Mouse (Mus musculus) C2C12 (cell line): ENCODE results near the gene 9230104L09Rik. TPM values are rescaled to one million over a fixed set of nuclear protein-coding genes. Genes with fewer than 3 reads are reported as not detected.
A peak's percentile ranks its signal among the peaks of the same experiment; 100 is the strongest.

Source experiments
- H3K27me3 ChIP-seq: one replicate; pipeline ENCODE4 v1.6.1; 2011; ENCODE audit not compliant: control insufficient read depth, insufficient read depth, insufficient read length
- H3K36me3 ChIP-seq: one replicate; pipeline ENCODE4 v1.6.1; 2011; ENCODE audit not compliant: control insufficient read depth, insufficient read depth
- H3K4me3 ChIP-seq: one replicate; pipeline ENCODE4 v1.5.1; 2011; ENCODE audit warnings: mild to moderate bottlenecking, control low read depth; ENCODE audit not compliant: poor library complexity, insufficient read depth, severe bottlenecking
- H3K79me2 ChIP-seq: one replicate; pipeline ENCODE4 v1.6.1; 2011; ENCODE audit not compliant: control insufficient read depth, insufficient read depth
- H3K79me3 ChIP-seq: one replicate; pipeline ENCODE4 v1.6.1; 2011; ENCODE audit warnings: low read depth, control low read depth
- H3ac ChIP-seq: one replicate; pipeline ENCODE3; 2011; ENCODE audit warnings: low read depth; ENCODE audit not compliant: control insufficient read depth, insufficient read length
- CEBPB ChIP-seq: IDR thresholded peaks from one replicate; pipeline ENCODE4 v1.6.1; 2011; ENCODE audit warnings: low read depth, mild to moderate bottlenecking, control low read depth, moderate library complexity
- CTCF ChIP-seq: IDR thresholded peaks from one replicate; pipeline ENCODE4 v1.5.1; 2011; ENCODE audit not compliant: control insufficient read depth, insufficient read depth, insufficient read length
- FOSL1 ChIP-seq: IDR thresholded peaks from one replicate; pipeline ENCODE4 v1.8.0; 2011; ENCODE audit warnings: mild to moderate bottlenecking, low read length; ENCODE audit not compliant: poor library complexity, insufficient read depth, severe bottlenecking
- MAX ChIP-seq: IDR thresholded peaks from one replicate; pipeline ENCODE4 v1.6.1; 2011; ENCODE audit warnings: mild to moderate bottlenecking, control low read depth
- MYOD1 ChIP-seq: IDR thresholded peaks from one replicate; pipeline ENCODE4 v1.6.1; 2011; ENCODE audit warnings: low read depth; ENCODE audit not compliant: control insufficient read depth, insufficient read length
- MYOG ChIP-seq: IDR thresholded peaks from one replicate; pipeline ENCODE4 v1.6.1; 2011; ENCODE audit not compliant: control insufficient read depth, insufficient read length; ENCODE audit errors: extremely low read depth
- USF1 ChIP-seq: IDR thresholded peaks from one replicate; pipeline ENCODE4 v1.6.1; 2011; ENCODE audit warnings: low read depth, mild to moderate bottlenecking, control low read depth, moderate library complexity
- long read RNA-seq, 2 experiments: library from polyadenylated mRNA; unstranded; transcript quantifications; one replicate each; pipeline ENCODE4 v2.0.0; 2019 to 2020
- polyA plus RNA-seq: library from polyadenylated mRNA; unstranded; fragments of >200 nt; fragmentation: generic; extraction: Trizol; gene quantifications from one replicate; pipeline ENCODE4 v1.2.1, GENCODE M21; 2012; ENCODE audit warnings: missing spikeins

Gene 9230104L09Rik
- polyA plus RNA-seq = not detected
- long read RNA-seq, experiment 1 = 0 reads
- long read RNA-seq, experiment 2 = 0 reads

DNA sequence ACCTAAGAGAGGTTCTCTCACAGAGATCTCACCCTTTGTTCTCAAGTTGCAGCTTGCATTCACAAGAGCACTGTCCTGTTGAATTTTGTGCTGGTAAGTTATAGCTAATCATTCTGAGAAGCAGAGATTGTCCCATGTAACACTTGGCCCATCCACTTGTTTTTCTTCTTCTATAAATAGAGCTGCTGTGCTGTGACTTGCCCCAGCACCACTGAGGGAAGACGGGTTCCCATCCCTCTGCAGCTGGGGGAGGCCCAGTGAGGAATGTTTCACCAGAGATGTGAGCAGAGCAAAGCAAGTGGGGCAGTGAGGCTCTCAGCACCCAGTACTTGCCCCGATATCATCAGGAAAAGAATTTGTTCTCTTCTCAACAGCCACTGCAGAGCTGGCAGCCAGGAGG, at the start of gene 9230104L09Rik:
9230104L09Rik (minus strand) TSS at position 73 of the 400 bp plus-strand sequence.
- no peaks in the 10 kb centered on the region for H3K79me3 ChIP-seq
- H3K36me3 ChIP-seq = peaks cover 6% of the 10 kb centered on the region
- no peak within 1 kb of the TSS for H3K4me3 ChIP-seq
- TF ChIP-seq USF1 (no peak), MYOD1 (no peak), CTCF (no peak), MYOG (no peak), FOSL1 (no peak), CEBPB (no peak), MAX (no peak)
- H3ac ChIP-seq = no peak within 1 kb of the TSS
- no peaks in the 10 kb centered on the region for H3K79me2 ChIP-seq
- no peaks in the 10 kb centered on the region for H3K27me3 ChIP-seq

DNA sequence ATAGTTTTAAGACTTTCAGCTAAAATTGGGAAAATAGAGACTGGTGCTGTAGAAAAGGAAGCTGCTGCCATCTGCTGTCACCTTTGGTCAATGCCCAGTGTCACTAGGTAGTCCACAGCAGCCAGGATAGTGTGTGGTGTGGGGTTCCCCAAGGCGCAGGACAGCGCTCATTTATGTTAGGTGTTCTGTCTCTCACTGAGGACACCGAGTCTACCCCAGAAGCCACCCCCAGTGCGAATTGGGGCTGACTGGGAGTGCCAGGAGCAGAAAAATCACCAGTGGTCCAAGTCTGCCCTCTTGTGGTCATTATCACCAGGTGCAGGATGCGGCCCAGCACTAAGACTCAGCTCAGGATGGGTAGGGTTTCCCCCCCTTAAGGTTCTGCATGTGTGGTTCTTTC, 37.4 kb upstream of the 9230104L09Rik start:
- Histone ChIP-seq H3ac (no peak overlapping the region), H3K36me3 (no peaks in the 10 kb centered on the region), H3K4me3 (no peak overlapping the region), H3K79me3 (no peaks in the 10 kb centered on the region), H3K79me2 (no peaks in the 10 kb centered on the region), H3K27me3 (no peaks in the 10 kb centered on the region)
- TF ChIP-seq USF1 (no peak), CTCF (peak; percentile 79)

DNA sequence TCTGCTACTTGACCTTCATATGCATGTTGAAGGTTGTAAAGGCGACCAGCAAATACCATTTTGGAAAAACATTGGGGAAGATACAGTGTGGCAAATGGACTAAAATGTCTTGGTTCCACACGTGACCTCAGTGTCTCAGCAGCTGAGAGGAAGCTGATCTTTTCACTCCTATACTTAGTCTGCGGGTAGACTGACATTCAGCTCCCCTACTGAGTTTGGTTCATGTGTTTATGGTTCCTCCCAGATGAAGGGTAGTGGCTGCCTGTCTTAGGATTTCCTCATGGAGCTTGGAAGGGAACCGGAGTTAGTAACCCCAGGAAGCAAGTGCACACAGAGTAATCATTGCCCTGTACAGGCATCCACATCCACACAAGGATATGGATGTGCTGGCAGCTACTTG, 35.5 kb upstream of the 9230104L09Rik start:
- Histone ChIP-seq H3K4me3 (no peak overlapping the region), H3K36me3 (no peaks in the 10 kb centered on the region), H3K79me2 (no peaks in the 10 kb centered on the region), H3K79me3 (no peaks in the 10 kb centered on the region), H3K27me3 (no peaks in the 10 kb centered on the region), H3ac (no peak overlapping the region)
- TF ChIP-seq MAX (no peak), MYOD1 (no peak), CEBPB (no peak), FOSL1 (no peak), CTCF (no peak), MYOG (no peak), USF1 (peak; percentile 50)

DNA sequence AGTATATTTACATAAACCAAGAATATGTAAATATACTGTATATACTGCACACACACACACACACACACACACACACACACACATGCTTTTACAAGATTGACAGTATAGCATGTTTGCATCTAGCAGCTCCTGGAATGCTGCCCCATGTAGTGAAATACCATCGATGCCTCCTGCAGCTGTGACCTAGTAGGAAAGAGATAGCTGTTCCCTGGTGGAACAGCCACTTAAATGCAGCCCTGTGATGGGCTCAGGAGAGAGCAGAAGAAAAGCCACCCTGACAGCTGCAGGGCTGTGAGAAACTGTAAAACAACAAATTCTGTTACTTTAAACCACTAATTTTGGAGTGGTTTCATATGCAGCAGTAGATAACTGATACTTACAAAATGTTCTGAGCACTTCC, 31.4 kb upstream of the 9230104L09Rik start:
- H3K4me3 ChIP-seq = no peak overlapping the region
- no peaks in the 10 kb centered on the region for H3K79me2 ChIP-seq
- H3K27me3 ChIP-seq = no peaks in the 10 kb centered on the region
- no peak overlapping the region for H3ac ChIP-seq
- H3K79me3 ChIP-seq = no peaks in the 10 kb centered on the region
- TF ChIP-seq CTCF (no peak), FOSL1 (no peak), MYOD1 (no peak)
- no peaks in the 10 kb centered on the region for H3K36me3 ChIP-seq

DNA sequence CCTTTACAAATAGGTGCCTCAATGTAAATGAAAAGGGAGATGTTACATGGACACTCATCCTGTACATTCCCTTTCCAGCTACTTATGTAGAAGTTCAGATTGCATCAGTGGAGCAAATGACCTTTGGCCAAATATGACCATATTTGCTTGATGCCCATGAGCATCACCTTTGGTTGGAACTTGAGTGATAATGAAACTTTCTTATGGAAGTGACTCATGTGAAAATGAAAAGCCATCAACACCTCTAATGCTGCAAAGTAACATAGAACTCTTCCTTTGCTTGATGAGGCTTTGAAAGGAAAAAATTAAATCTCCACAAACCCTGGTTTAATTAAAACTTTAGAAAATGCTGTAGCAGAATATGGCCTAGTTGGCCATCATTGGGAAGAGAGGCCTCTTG, 28.3 kb upstream of the 9230104L09Rik start:
- no peaks in the 10 kb centered on the region for H3K79me2 ChIP-seq
- no peak overlapping the region for H3K4me3 ChIP-seq
- no peak for TF ChIP-seq CEBPB
- no peak for TF ChIP-seq MYOD1
- TF ChIP-seq CTCF = no peak
- TF ChIP-seq MYOG = no peak
- no peak for TF ChIP-seq USF1
- no peak for TF ChIP-seq MAX
- H3K36me3 ChIP-seq = no peaks in the 10 kb centered on the region
- no peaks in the 10 kb centered on the region for H3K79me3 ChIP-seq
- H3K27me3 ChIP-seq = no peaks in the 10 kb centered on the region
- H3ac ChIP-seq = no peak overlapping the region

DNA sequence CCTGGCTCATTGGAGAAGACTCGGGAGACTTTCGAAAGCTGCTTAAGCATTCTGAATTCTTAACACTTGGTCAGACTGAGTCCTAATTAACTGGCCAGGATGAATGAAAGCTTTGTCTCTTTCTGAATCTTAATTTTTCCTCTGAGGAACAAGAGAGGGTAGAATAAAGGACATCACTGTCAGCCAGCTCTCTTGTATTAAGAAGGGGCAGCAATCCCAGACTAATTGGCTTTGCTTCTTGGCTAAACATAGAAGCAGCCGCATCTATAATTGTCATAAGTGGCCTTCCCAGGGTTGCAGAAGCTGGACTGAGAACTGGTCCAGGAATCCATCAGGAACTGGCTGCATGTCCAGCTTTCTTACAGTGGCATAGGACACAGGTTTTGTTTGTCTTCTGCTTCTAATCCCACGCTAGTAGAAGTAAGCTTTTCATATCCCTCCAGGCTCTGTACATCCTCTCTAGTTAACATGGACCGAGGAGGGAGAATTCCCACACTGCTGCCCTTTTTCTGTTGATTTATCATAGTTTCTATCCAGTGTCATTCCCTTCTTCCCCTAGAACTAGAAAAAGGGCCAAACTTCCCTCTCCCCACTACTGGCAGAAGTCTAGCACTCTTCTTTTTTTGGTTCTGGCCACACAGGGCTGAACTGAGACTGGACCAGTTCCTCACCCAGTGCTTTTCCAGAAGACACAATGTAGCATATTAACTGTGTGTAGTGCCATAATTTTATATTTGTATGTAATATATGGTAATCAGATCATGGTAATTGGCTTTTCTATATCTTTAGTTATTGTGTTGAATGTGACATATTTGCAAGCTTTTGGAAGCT, 25.4 kb upstream of the 9230104L09Rik start:
- TF ChIP-seq MYOD1 (no peak), MAX (no peak), CTCF (no peak), USF1 (no peak), MYOG (no peak)

More for the DNA sequence above, 25.4 kb upstream of the 9230104L09Rik start:
- Histone ChIP-seq H3ac (no peak overlapping the region), H3K36me3 (no peaks in the 10 kb centered on the region), H3K79me3 (no peaks in the 10 kb centered on the region), H3K79me2 (no peaks in the 10 kb centered on the region), H3K4me3 (no peak overlapping the region), H3K27me3 (no peaks in the 10 kb centered on the region)
